Mouse (Mus musculus): ENCODE data around the gene Ccna1.

DNA sequence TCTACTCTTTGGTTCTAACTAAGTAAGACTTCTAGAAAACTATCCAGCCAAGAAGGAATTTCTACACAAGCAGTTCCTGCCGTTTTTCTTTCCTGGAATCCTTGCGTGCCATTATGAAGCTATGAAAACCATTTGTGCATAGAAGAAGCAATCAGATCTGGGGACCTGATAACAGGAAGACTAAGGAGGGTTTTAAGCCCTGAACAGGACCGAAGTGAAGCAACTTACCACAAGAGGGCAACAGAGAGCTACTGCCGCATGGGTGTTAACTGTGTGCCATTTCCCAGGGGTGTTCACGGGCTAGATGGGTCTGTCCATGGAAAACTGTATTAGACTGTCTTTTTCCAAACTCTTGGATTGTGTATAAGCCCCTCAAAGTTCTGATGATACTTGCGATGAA lies 24.8 kb upstream of the Ccna1 start:
- TF ChIP-seq POLR2A (IDR thresholded peaks at IDR 0.05; ENCODE audit: low read depth, low read length) (no peak), IRF4 (IDR thresholded peaks at IDR 0.05; ENCODE audit: low read depth, low read length) (no peak), MYC (IDR thresholded peaks at IDR 0.05; ENCODE audit: low read depth, low read length) (no peak)

Data from CH12.LX (cell line).